Mouse (Mus musculus) embryonic facial prominence, embryonic 13.5 days (tissue): ENCODE measurements around the gene Crot. TPM values are rescaled to one million over a fixed set of nuclear protein-coding genes. Genes with fewer than 3 reads are reported as not detected.
"Not testable (repeated sequence)": the region's sequence is repeated elsewhere in the genome, so short reads cannot be mapped to it uniquely, and the experiment has no call there.

Experiments used
- ATAC-seq: fragments of 200-750 bp; cut with Nextera tagmentation; 2 replicates; pipeline ENCODE4 v1.8.0; 2017; ENCODE audit warnings: low read depth; ENCODE audit not compliant: insufficient number of reproducible peaks, insufficient read depth, low FRiP score, low TSS enrichment
- H3K27ac ChIP-seq: fragments of 300-500 bp; sonication (generic); 2 replicates; pipeline ENCODE4 v1.5.1; 2015; ENCODE audit warnings: moderate library complexity, mild to moderate bottlenecking, inconsistent platforms
- H3K27me3 ChIP-seq: fragments of 300-500 bp; sonication (generic); 2 replicates; pipeline ENCODE4 v1.6.1; 2015; ENCODE audit warnings: mild to moderate bottlenecking, inconsistent platforms
- H3K36me3 ChIP-seq: fragments of 300-500 bp; sonication (generic); 2 replicates; pipeline ENCODE4 v1.6.1; 2015; ENCODE audit warnings: mild to moderate bottlenecking, inconsistent platforms
- H3K4me1 ChIP-seq: fragments of 300-500 bp; sonication (generic); 2 replicates; pipeline ENCODE4 v1.6.1; 2015; ENCODE audit warnings: inconsistent platforms
- H3K4me2 ChIP-seq: fragments of 300-500 bp; sonication (generic); 2 replicates; pipeline ENCODE4 v1.6.1; 2015; ENCODE audit warnings: moderate library complexity, mild to moderate bottlenecking, inconsistent platforms
- H3K4me3 ChIP-seq: fragments of 300-500 bp; sonication (generic); 2 replicates; pipeline ENCODE4 v1.5.1; 2015; ENCODE audit warnings: mild to moderate bottlenecking, inconsistent platforms
- H3K9ac ChIP-seq: fragments of 300-500 bp; sonication (generic); 2 replicates; pipeline ENCODE4 v1.6.1; 2015; ENCODE audit warnings: mild to moderate bottlenecking, inconsistent platforms
- H3K9me3 ChIP-seq: fragments of 300-500 bp; sonication (generic); 2 replicates; pipeline ENCODE4 v1.6.1; 2016; ENCODE audit warnings: inconsistent platforms
- WGBS: fragments of 180-500 bp; shearing (Covaris S2); methylation state at CpG from one replicate; pipeline ENCODE4 v1.1.7; 2015; ENCODE audit warnings: mixed read lengths; 5-methylcytosine and 5-hydroxymethylcytosine counted together
- polyA plus RNA-seq: library from polyadenylated mRNA; unstranded; fragments of >200 nt; fragmentation: Nextera tagmentation; extraction: Ambion mirVana; gene quantifications from 2 replicates; pipeline ENCODE4 v1.2.1, GENCODE M21; 2015

Gene Crot
- polyA plus RNA-seq, 1 experiment from 2014 or later: 43.6 TPM

- no peak overlapping the region for H3K4me2 ChIP-seq
- no peaks in the 10 kb centered on the region for H3K9me3 ChIP-seq
- 90% methylated on average over 1 of the region's 1 CpGs for WGBS
- H3K27me3 ChIP-seq: no peaks in the 10 kb centered on the region
- no peak for ATAC-seq
- H3K9ac ChIP-seq: no peak overlapping the region
- H3K4me1 ChIP-seq: no peaks in the 10 kb centered on the region
- H3K36me3 ChIP-seq: no peaks in the 10 kb centered on the region
- H3K27ac ChIP-seq: no peak overlapping the region
- H3K4me3 ChIP-seq: no peak overlapping the region
These were observed 35.5 kb upstream of the Crot start for GRCm38 (mm10) chr5:9032641-9033040.

- no peaks in the 10 kb centered on the region for H3K36me3 ChIP-seq
- H3K4me3 ChIP-seq: no peak overlapping the region
- H3K9ac ChIP-seq: no peak overlapping the region
- H3K4me2 ChIP-seq: no peak overlapping the region
- no peaks in the 10 kb centered on the region for H3K4me1 ChIP-seq
- 80% methylated on average over 8 of the region's 8 CpGs for WGBS
- no peak for ATAC-seq
- H3K27me3 ChIP-seq: no peaks in the 10 kb centered on the region
- no peak overlapping the region for H3K27ac ChIP-seq
- no peaks in the 10 kb centered on the region for H3K9me3 ChIP-seq
These were observed 35.0 kb upstream of the Crot start for GRCm38 (mm10) chr5:9032101-9032590.

GRCm38 (mm10) chr5:9028266-9028841 lies 31.2 kb upstream of the Crot start:
- Histone ChIP-seq H3K4me1 (no peaks in the 10 kb centered on the region), H3K4me2 (no peak overlapping the region), H3K36me3 (no peaks in the 10 kb centered on the region), H3K9me3 (no peaks in the 10 kb centered on the region), H3K9ac (no peak overlapping the region), H3K27me3 (no peaks in the 10 kb centered on the region), H3K4me3 (no peak overlapping the region), H3K27ac (no peak overlapping the region)
- ATAC-seq: no peak
- WGBS: 100% methylated on average over 1 of the region's 1 CpGs

GRCm38 (mm10) chr5:9015352-9015751 lies 18.2 kb upstream of the Crot start:
- ATAC-seq: no peak
- WGBS: 60% methylated on average over 3 of the region's 3 CpGs
- Histone ChIP-seq H3K36me3 (no peaks in the 10 kb centered on the region), H3K4me1 (no peaks in the 10 kb centered on the region), H3K4me3 (no peak overlapping the region), H3K9ac (no peak overlapping the region), H3K9me3 (no peaks in the 10 kb centered on the region), H3K4me2 (no peak overlapping the region), H3K27me3 (no peaks in the 10 kb centered on the region), H3K27ac (no peak overlapping the region)

- H3K4me1 ChIP-seq: no peaks in the 10 kb centered on the region
- H3K4me2 ChIP-seq: no peak overlapping the region
- 83% methylated on average over 3 of the region's 3 CpGs for WGBS
These were observed 17.6 kb upstream of the Crot start for GRCm38 (mm10) chr5:9014774-9015173.

DNA sequence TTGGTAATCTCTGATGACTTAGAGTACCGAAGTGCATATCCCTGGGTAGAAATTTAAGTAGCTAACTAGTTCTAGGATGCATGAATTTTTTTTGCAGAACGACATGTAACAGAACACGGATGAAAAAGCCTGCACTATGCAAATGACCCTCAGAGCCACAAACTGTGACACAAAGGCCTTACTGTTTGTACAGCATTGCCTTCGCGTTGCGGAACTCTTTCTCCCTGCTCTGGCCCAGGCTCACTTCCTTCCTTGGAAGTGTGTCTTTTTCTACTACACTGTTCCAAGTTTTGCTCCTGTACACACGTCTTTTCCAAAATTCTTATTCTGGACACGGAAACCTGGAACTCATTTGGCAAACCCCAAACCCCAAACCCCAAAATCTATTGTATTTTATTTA lies 14.2 kb upstream of the Crot start:
- Histone ChIP-seq H3K4me3 (no peak overlapping the region), H3K9me3 (no peaks in the 10 kb centered on the region), H3K27ac (peak overlapping the region; percentile 29; the same call in 1 of the 2 replicates), H3K27me3 (no peaks in the 10 kb centered on the region), H3K4me1 (no peaks in the 10 kb centered on the region), H3K36me3 (no peaks in the 10 kb centered on the region), H3K9ac (no peak overlapping the region), H3K4me2 (no peak overlapping the region)
- no peak for ATAC-seq
- 29% methylated on average over 8 of the region's 8 CpGs for WGBS

More at GRCm38 (mm10) chr5:9014774-9015173, 17.6 kb upstream of the Crot start:
- Histone ChIP-seq H3K27me3 (no peaks in the 10 kb centered on the region), H3K36me3 (no peaks in the 10 kb centered on the region), H3K4me3 (no peak overlapping the region), H3K27ac (no peak overlapping the region), H3K9me3 (no peaks in the 10 kb centered on the region), H3K9ac (no peak overlapping the region)
- no peak for ATAC-seq

DNA sequence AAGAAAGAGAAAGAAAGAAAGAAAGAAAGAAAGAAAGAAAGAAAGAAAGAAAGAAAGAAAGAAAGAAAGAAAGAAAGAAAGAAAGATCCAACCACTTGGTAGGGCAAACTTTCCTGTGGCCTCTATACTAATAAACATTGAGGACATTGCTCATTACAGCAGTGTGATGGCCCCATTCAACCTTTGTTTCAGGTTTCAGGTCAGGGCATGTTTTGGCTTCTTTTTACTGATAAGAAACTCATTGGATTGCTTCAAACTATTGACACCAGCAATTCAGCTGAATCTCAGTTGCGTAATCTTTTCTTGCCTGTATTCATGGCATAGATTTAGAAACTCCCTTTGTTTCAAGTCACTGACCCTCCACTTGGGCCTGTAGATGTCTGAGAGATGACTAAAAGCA lies 13.0 kb upstream of the Crot start:
- 95% methylated on average over 1 of the region's 1 CpGs for WGBS
- H3K36me3 ChIP-seq: no peaks in the 10 kb centered on the region
- H3K27me3 ChIP-seq: no peaks in the 10 kb centered on the region
- H3K4me2 ChIP-seq: no peak overlapping the region
- no peaks in the 10 kb centered on the region for H3K4me1 ChIP-seq
- H3K27ac ChIP-seq: no peak overlapping the region
- H3K9ac ChIP-seq: no peak overlapping the region
- no peak for ATAC-seq
- no peaks in the 10 kb centered on the region for H3K9me3 ChIP-seq
- no peak overlapping the region for H3K4me3 ChIP-seq

- not testable (repeated sequence) for H3K4me2 ChIP-seq, H3K9ac ChIP-seq, H3K4me1 ChIP-seq, ATAC-seq, H3K4me3 ChIP-seq, H3K36me3 ChIP-seq, H3K27ac ChIP-seq, H3K9me3 ChIP-seq, H3K27me3 ChIP-seq
- WGBS: 55% methylated on average over 3 of the region's 3 CpGs
These were observed 9.5 kb upstream of the Crot start for GRCm38 (mm10) chr5:9006585-9006984.

- not testable (repeated sequence) for H3K4me1 ChIP-seq, H3K27ac ChIP-seq, H3K27me3 ChIP-seq, H3K4me2 ChIP-seq, H3K4me3 ChIP-seq, H3K36me3 ChIP-seq, H3K9ac ChIP-seq, ATAC-seq, H3K9me3 ChIP-seq
- WGBS: 42% methylated on average over 7 of the region's 7 CpGs
These were observed 2.9 kb upstream of the Crot start for GRCm38 (mm10) chr5:9000006-9000405.

GRCm38 (mm10) chr5:8999108-8999507 lies 2.0 kb upstream of the Crot start:
- Histone ChIP-seq H3K9me3 (no peaks in the 10 kb centered on the region), H3K4me1 (peaks cover 11% of the 10 kb centered on the region), H3K4me2 (no peak overlapping the region), H3K9ac (no peak overlapping the region), H3K4me3 (no peak overlapping the region), H3K36me3 (peaks cover 6% of the 10 kb centered on the region; the same call in 1 of the 2 replicates), H3K27me3 (no peaks in the 10 kb centered on the region), H3K27ac (no peak overlapping the region)
- no peak for ATAC-seq
- WGBS: 81% methylated on average over 4 of the region's 4 CpGs

DNA sequence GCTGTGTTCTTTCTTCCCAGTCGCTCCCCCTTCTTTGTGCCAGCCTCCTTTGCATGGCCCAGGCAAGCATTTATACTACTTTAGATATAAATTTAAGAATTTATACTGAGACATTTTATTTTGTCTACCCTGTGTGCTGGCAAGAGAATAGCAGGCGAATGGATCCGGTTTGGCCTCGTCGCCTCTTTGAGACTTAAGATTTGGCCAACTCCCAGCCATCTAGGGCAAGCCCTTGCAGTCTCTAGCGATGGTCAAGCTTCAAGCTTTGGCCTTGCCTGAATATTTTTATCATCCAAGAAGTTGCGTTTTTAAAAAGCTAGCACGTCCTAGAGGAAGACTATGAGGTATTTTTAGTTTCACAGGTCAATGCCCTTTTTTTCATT lies 380 bp upstream of the Crot start:
- Histone ChIP-seq H3K36me3 (peaks cover 17% of the 10 kb centered on the region), H3K4me2 (peak overlapping the region; percentile 69), H3K9ac (peak overlapping the region; percentile 84), H3K4me1 (peaks cover 11% of the 10 kb centered on the region), H3K27ac (peak overlapping the region; percentile 91), H3K27me3 (no peaks in the 10 kb centered on the region), H3K9me3 (no peaks in the 10 kb centered on the region), H3K4me3 (peak overlapping the region; percentile 67)
- WGBS: 9% methylated on average over 8 of the region's 8 CpGs
- ATAC-seq: no peak

DNA sequence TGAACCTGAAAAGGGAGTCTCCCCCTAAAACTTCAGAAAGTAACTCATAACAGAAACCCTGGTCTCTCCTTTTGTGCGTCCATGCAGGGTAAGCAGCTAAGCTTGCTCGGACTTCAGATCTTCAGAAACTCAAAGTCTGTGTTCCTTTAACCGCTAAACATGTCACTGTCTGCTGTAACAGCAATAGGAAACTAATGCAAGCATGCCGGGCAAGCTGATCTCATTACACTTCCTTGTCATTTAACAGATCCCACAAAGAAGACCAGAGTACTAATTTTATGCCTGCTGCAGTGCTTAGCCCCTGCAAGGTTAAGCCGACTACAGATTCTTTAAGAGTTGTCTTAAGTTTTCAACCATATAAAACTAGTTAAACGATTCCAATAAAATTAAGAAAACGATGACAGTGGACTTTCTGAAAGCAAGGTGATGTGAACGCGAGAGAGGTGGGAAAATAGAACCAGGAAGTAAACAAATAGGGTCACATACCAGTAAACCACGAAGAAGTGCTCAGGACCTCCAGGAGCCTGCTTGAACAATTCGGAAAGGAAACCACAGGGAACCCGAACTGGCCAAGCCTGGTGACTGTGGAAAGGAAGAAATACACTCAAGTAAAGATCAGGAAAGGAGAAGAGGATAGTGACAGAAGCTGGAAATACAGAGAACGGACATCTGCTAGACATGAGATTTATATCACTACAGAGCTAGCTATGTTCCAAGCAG lies 998 bp downstream of the Crot start:
- Histone ChIP-seq H3K4me2 (peak overlapping the region; percentile 69), H3K27me3 (no peaks in the 10 kb centered on the region), H3K9ac (peak overlapping the region; percentile 84), H3K4me1 (peaks cover 11% of the 10 kb centered on the region), H3K4me3 (peak overlapping the region; percentile 67), H3K27ac (peak overlapping the region; percentile 91), H3K9me3 (no peaks in the 10 kb centered on the region), H3K36me3 (peaks cover 28% of the 10 kb centered on the region)
- ATAC-seq: no peak
- 12% methylated on average over 13 of the region's 13 CpGs for WGBS
